Mouse (Mus musculus): Measurements from ENCODE around the gene A730009L09Rik.

Gene A730009L09Rik

GRCm38 (mm10) chr16:84514821-84515220, at the start of gene A730009L09Rik:
TSS of gene A730009L09Rik (plus strand) at chr16:84515121.
- DNase-seq (ENCODE audit: low read depth, low spot score): no peak

DNA sequence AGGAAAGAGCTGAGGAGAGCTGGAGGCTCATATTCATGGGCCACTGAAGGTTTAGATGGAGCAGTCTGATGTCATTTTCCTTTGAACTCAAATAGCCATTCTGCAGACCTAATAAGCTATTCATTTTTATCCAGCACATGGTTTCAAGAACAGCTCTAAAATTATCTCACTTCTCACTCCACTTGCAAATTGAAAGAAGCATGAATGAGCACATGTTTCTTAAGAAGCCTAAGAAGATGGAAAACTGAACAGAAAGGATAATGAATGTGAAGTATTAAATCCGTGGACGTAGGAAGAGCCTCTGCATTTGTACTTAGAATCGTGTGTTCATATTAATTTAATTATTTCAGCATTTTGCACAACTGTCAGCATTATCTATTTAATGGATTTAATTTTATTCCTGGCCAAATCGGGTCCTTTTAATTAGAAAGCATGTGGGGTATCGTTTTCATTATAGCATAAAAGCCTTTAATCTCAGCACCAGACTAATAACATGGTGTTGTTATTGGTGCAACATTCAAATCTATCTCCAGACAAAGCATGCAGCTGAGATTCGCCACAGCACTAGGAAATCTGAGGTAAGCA, 49.2 kb upstream of the A730009L09Rik start:
- DNase-seq (ENCODE audit: low read depth, low spot score): no peak

DNA sequence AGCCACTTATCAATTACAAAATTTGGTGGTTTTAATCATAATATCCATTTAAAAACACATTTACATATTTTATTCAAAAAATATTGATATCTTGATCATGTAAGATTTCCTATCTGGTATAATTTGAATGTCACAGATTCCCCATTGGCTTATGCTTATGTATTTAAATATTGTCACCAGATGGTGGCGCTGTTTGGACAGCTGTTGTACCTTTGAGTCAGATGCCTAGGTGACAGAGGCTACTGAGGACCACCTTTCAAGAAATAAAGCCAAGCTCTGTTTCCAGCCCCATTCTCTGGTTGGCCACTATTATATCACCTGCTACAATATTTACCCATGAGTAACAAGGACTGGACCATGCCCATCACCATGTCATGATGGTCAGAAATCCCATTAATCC, 46.0 kb upstream of the A730009L09Rik start:
- DNase-seq (ENCODE audit: low read depth, low spot score): no peak

DNA sequence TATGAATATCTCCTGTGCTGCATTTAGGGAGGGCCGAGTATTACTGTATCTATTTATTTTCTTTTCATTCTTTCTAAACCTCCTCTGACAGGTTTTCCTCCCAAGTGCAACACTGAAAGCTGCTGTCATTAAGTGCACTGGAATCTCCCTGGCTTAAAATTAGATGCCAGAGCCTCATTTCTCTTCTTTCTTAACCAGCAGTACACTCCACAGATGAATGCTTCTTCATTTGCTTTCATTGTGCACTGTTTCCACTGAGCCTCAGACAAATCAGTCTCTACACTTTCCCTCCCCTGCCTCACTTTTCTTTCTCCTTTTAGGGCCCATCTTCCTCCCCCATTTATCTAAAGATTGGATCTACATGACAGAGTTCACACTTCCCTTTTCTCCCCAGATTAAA, 44.9 kb upstream of the A730009L09Rik start:
- DNase-seq (ENCODE audit: low read depth, low spot score): no peak

DNA sequence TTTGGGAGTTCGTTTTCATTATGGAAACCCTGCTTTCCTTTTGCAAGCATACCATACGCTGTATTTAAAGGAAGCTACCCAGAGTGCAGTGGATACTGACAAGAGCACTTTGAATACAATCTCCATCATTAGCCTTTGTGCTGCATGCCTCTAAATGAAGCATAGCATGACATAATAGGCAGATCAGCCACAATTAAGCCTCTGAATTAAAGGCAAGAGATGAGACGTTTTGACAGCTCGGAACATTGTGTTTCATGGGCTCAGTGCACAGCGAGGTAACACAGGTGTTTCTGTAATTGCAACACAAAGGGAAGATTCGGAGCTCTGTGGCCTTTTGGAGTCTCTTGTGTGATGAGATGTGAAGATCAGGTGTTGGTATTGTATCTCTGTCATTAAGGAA, 41.5 kb upstream of the A730009L09Rik start:
- DNase-seq (ENCODE audit: low read depth, low spot score): no peak

DNA sequence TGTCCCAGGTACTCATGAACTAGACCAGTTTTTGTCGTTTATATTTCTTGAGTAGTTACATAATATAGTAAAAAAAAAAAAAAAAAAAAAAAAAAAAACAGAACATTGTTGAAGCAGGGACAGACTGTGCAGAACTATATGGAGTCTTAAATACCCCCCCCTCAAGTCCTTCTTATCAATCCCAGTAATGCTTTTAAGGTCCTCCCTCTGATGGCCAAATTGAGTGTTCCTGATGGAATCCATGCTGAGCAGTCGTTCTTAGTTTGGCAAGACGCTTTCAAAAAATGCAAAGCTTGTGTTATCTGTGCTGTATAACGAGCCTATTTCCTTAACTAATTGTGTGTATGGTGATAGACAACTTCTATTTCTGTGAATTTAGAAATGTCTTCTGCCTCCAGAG, 40.2 kb upstream of the A730009L09Rik start:
- no peak for DNase-seq (ENCODE audit: low read depth, low spot score)

GRCm38 (mm10) chr16:84476948-84477347, 38.0 kb upstream of the A730009L09Rik start:
- DNase-seq (ENCODE audit: low read depth, low spot score): no peak

DNA sequence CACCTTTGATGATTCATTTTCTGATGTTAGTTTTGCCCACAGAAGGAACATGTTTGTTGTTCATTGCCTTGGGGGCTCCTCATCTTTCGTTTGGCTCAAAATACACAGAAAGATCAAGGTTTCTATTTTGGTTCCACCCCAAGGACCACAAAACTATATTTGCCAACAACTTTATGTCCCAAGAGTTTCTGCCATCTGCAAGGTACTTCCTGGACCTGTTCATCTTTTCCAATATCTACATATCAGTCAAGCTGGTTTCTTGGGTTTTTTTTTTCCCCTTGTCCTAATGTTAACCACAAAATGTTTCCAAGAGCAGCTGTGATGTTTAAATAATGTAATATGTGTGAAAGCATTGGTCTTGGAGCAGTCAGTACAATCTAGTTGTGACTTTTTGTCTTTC, 37.4 kb upstream of the A730009L09Rik start:
- DNase-seq (ENCODE audit: low read depth, low spot score): no peak

- DNase-seq (ENCODE audit: low read depth, low spot score): no peak
Observed at GRCm38 (mm10) chr16:84477952-84478351, 37.0 kb upstream of the A730009L09Rik start.

DNA sequence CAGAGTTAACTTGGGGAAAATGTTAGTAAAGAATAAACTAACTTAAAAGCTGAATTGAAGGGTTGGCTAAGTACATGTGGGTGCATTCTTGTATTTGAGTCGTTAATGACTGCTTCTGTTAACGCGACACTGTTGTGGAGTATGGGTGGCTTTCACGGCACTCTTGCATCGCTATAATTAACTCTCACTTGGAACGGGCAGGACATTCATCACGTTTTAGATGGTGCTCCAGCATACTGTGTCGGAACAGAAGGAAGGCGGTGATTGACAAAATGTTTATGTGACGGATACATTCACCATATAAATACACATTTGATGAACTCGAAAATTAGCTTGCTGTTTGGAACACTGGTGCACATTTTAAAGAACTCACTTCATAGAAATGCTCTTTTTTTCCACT, 29.0 kb upstream of the A730009L09Rik start:
- no peak for DNase-seq (ENCODE audit: low read depth, low spot score)

- DNase-seq (ENCODE audit: low read depth, low spot score): no peak
Observed at GRCm38 (mm10) chr16:84494818-84495217, 20.1 kb upstream of the A730009L09Rik start.

DNA sequence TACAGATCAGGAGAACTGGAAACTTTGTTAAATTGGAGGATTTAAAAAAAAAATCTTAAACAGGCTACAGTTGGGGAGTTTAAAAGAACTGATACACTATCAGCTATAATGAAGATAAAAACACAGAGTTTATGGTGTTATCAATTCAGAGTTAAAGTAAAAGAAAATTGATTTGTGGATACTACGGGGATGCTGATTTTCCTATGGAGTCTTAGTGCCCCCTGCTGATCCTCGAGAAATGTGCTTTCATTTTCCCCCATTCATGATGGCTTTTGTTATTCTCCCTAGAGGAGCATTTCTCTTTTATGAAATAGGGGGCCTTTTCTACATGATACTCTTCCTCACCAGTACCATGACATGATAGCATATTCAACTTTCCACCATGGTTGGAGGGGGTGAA, 19.5 kb upstream of the A730009L09Rik start:
- peak; percentile 36 for DNase-seq (ENCODE audit: low read depth, low spot score)

GRCm38 (mm10) chr16:84507681-84508080, 7.2 kb upstream of the A730009L09Rik start:
- DNase-seq (ENCODE audit: low read depth, low spot score): no peak

DNA sequence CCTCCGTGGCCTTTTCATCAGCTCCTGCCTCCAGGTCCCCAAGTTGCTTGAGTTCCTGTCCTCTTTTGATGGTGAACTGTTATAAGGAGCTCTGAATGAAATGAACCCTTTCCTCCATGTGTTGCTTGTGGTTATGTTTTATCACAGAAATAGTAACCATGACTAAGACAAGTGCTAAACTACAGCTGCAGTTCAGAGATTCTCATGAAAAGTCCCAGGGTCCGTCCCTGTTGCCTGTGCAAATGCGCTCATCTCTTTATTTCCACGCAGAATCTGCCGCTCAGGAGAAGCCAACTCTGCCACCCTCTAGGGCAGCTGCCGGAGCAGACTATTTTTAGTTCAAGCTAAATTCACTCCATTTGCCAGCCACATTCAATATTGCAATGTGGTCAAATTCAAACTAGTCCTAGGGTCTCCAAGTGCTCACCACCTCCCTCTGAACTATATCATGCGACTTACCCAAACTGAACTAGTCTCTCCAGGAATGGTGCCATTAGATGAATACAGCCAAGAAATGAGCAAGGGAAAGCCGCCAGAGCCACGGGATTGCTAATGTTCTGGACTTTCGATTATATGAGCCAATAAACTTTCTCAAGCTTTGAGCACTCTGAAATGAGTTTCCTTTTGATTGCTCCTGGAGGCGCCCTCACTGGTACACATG, 7.2 kb downstream of the A730009L09Rik start:
- DNase-seq (ENCODE audit: low read depth, low spot score): no peak

GRCm38 (mm10) chr16:84523061-84523460, 8.1 kb downstream of the A730009L09Rik start:
- DNase-seq (ENCODE audit: low read depth, low spot score): peak; percentile 51

- peak; percentile 83 for DNase-seq (ENCODE audit: low read depth, low spot score)
Observed at GRCm38 (mm10) chr16:84527375-84527774, 12.5 kb downstream of the A730009L09Rik start.

GRCm38 (mm10) chr16:84532803-84533202, 17.9 kb downstream of the A730009L09Rik start:
- DNase-seq (ENCODE audit: low read depth, low spot score): no peak

- peak; percentile 17 for DNase-seq (ENCODE audit: low read depth, low spot score)
Observed at GRCm38 (mm10) chr16:84546059-84546458, 31.1 kb downstream of the A730009L09Rik start.

- no peak for DNase-seq (ENCODE audit: low read depth, low spot score)
Observed at GRCm38 (mm10) chr16:84549122-84549521, 34.2 kb downstream of the A730009L09Rik start.

GRCm38 (mm10) chr16:84550445-84550844, 35.5 kb downstream of the A730009L09Rik start:
- peak; percentile 14 for DNase-seq (ENCODE audit: low read depth, low spot score)

DNA sequence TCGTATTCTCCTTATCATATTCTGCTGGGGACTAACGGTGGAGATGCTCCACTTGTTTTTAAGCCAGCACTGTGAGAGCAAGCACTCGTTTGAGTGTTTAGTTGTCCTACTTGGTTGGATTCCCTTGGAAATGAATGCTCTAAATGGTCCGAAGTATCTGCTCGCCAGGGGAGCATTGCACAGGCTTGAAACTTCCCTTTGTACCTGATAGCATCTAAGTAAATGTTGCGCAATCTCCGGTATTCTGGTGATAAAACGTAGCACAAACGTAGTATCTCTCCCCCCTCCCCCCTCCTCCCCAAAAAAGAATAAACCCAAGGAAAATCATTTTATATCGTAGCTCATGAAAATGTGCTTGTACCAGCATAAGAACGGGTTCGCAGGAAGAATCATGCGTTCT, 39.1 kb downstream of the A730009L09Rik start:
- no peak for DNase-seq (ENCODE audit: low read depth, low spot score)

DNA sequence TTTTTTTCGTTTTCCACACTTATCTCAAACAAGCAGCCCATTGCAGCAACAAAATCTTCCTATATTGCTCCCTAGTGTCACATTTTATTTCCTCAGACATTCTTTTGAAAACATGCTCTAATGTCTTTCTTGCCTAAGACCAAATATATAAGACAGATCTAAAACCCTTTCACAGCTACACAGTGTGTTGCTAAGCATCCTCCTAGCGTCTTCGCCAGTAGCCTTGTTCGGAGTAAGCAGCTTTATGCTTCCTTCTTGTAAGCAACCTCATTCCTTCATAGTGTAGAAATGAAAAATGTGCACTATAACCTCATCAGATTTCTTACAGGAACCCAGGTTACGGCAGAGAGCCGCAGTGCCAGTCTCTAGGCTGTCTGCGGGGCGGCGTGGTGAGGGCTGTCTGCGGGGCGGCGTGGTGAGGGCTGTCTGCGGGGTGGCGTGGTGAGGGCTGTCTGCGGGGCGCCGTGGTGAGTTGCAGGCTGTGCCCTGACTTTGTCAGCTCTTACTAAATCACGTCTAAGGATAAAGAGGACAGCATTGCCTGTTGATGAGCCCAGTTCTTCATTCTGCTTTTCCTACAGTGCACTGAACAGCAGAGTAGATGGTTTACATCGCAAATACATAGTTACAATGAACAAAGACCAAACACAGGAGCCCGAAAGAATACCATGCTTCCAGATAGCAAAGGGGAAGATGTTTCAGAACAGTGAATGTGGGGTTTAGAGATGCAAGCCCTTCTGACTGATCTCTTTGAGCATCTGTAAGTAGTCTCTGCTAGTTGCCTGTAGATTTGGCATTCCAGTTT, 43.4 kb downstream of the A730009L09Rik start:
- DNase-seq (ENCODE audit: low read depth, low spot score): no peak

Measured in 3T3-L1 (cell line).